Mouse (Mus musculus): ENCODE data around the gene Gm20388. TPM values are rescaled to one million over a fixed set of nuclear protein-coding genes. Genes with fewer than 3 reads are reported as not detected.

The Gm20388 gene
- polyA plus RNA-seq, 1 experiment from 2014 or later, result not detected

GRCm38 (mm10) chr8:122700628-122701027 lies 2790.0 kb downstream of the Gm20388 start:
- Histone ChIP-seq H3K36me3 (ENCODE audit: control insufficient read depth, insufficient read depth, low read length) (no peaks in the 10 kb centered on the region), H3K4me2 (replicated peaks; ENCODE audit: low read depth, low read length) (no peak overlapping the region), H3K4me1 (ENCODE audit: control insufficient read depth, insufficient read depth, low read length) (no peaks in the 10 kb centered on the region; the same call in 1 of the 2 replicates), H3K4me3 (ENCODE audit: low read length) (no peak overlapping the region), H3K9ac (ENCODE audit: low read depth, low read length) (no peak overlapping the region), H3K9me3 (ENCODE audit: control insufficient read depth, low read length) (no peaks in the 10 kb centered on the region), H3K27ac (ENCODE audit: low read depth, low read length) (no peak overlapping the region), H3K27me3 (ENCODE audit: control insufficient read depth, insufficient read depth, low read length) (no peaks in the 10 kb centered on the region)
- no peak for ATAC-seq (ENCODE audit: low FRiP score, low TSS enrichment)
- 78% methylated on average over 13 of the region's 13 CpGs for WGBS

- H3K27me3 ChIP-seq (ENCODE audit: control insufficient read depth, insufficient read depth, low read length), result no peaks in the 10 kb centered on the region
- H3K27ac ChIP-seq (ENCODE audit: low read depth, low read length), result no peak overlapping the region
- ATAC-seq (ENCODE audit: low FRiP score, low TSS enrichment), result no peak
- no peak overlapping the region for H3K4me2 ChIP-seq (replicated peaks; ENCODE audit: low read depth, low read length)
- H3K9ac ChIP-seq (ENCODE audit: low read depth, low read length), result no peak overlapping the region
- H3K36me3 ChIP-seq (ENCODE audit: control insufficient read depth, insufficient read depth, low read length), result no peaks in the 10 kb centered on the region
- H3K4me1 ChIP-seq (ENCODE audit: control insufficient read depth, insufficient read depth, low read length), result no peaks in the 10 kb centered on the region; the same call in 1 of the 2 replicates
- 82% methylated on average over 12 of the region's 12 CpGs for whole genome bisulfite sequencing
- H3K4me3 ChIP-seq (ENCODE audit: low read length), result no peak overlapping the region
- no peaks in the 10 kb centered on the region for H3K9me3 ChIP-seq (ENCODE audit: control insufficient read depth, low read length)
These were observed 2791.0 kb downstream of the Gm20388 start for GRCm38 (mm10) chr8:122701441-122702185.

GRCm38 (mm10) chr8:122702301-122702941 lies 2791.8 kb downstream of the Gm20388 start:
- Histone ChIP-seq H3K27me3 (ENCODE audit: control insufficient read depth, insufficient read depth, low read length) (no peaks in the 10 kb centered on the region), H3K36me3 (ENCODE audit: control insufficient read depth, insufficient read depth, low read length) (no peaks in the 10 kb centered on the region), H3K4me3 (ENCODE audit: low read length) (no peak overlapping the region), H3K9me3 (ENCODE audit: control insufficient read depth, low read length) (no peaks in the 10 kb centered on the region), H3K9ac (ENCODE audit: low read depth, low read length) (no peak overlapping the region), H3K27ac (ENCODE audit: low read depth, low read length) (no peak overlapping the region), H3K4me2 (replicated peaks; ENCODE audit: low read depth, low read length) (no peak overlapping the region), H3K4me1 (ENCODE audit: control insufficient read depth, insufficient read depth, low read length) (no peaks in the 10 kb centered on the region; the same call in 1 of the 2 replicates)
- no peak for ATAC-seq (ENCODE audit: low FRiP score, low TSS enrichment)
- WGBS, result 43% methylated on average over 10 of the region's 10 CpGs

DNA sequence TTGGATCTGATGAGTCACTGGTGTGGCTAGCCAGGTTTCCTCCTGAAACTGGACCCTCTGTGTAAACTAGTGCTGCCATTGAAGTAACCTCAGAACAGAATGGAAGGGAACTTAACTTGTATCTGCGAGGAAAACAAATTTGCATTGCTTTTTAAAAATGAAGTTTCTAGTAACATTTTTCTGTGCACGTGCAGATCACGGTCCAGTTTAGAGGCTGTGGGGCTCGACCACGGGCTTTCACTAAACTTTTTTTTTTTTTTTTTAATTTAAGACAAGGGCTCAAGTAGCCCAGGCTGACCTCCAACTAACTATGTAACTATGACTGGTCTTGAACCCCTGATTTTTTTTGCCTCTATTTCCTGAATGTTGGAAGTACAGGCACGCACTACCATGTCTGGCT lies 2792.3 kb downstream of the Gm20388 start:
- Histone ChIP-seq H3K27me3 (ENCODE audit: control insufficient read depth, insufficient read depth, low read length) (no peaks in the 10 kb centered on the region), H3K4me2 (replicated peaks; ENCODE audit: low read depth, low read length) (no peak overlapping the region), H3K9ac (ENCODE audit: low read depth, low read length) (no peak overlapping the region), H3K4me1 (ENCODE audit: control insufficient read depth, insufficient read depth, low read length) (no peaks in the 10 kb centered on the region; the same call in 1 of the 2 replicates), H3K9me3 (ENCODE audit: control insufficient read depth, low read length) (no peaks in the 10 kb centered on the region), H3K36me3 (ENCODE audit: control insufficient read depth, insufficient read depth, low read length) (no peaks in the 10 kb centered on the region), H3K27ac (ENCODE audit: low read depth, low read length) (no peak overlapping the region), H3K4me3 (ENCODE audit: low read length) (no peak overlapping the region)
- WGBS, result 87% methylated on average over 6 of the region's 6 CpGs
- no peak for ATAC-seq (ENCODE audit: low FRiP score, low TSS enrichment)

GRCm38 (mm10) chr8:122704612-122705011 lies 2794.0 kb downstream of the Gm20388 start:
- WGBS, result 89% methylated on average over 3 of the region's 3 CpGs

GRCm38 (mm10) chr8:122705901-122706561 lies 2795.4 kb downstream of the Gm20388 start:
- Histone ChIP-seq H3K9me3 (ENCODE audit: control insufficient read depth, low read length) (no peaks in the 10 kb centered on the region), H3K4me3 (ENCODE audit: low read length) (no peak overlapping the region), H3K9ac (ENCODE audit: low read depth, low read length) (no peak overlapping the region), H3K36me3 (ENCODE audit: control insufficient read depth, insufficient read depth, low read length) (no peaks in the 10 kb centered on the region), H3K4me1 (ENCODE audit: control insufficient read depth, insufficient read depth, low read length) (no peaks in the 10 kb centered on the region; the same call in 1 of the 2 replicates), H3K4me2 (replicated peaks; ENCODE audit: low read depth, low read length) (no peak overlapping the region), H3K27ac (ENCODE audit: low read depth, low read length) (no peak overlapping the region), H3K27me3 (ENCODE audit: control insufficient read depth, insufficient read depth, low read length) (no peaks in the 10 kb centered on the region)
- ATAC-seq (ENCODE audit: low FRiP score, low TSS enrichment), result no peak
- 46% methylated on average over 12 of the region's 12 CpGs for WGBS

More at GRCm38 (mm10) chr8:122704612-122705011, 2794.0 kb downstream of the Gm20388 start:
- Histone ChIP-seq H3K27ac (ENCODE audit: low read depth, low read length) (no peak overlapping the region), H3K9ac (ENCODE audit: low read depth, low read length) (no peak overlapping the region), H3K4me2 (replicated peaks; ENCODE audit: low read depth, low read length) (no peak overlapping the region), H3K4me1 (ENCODE audit: control insufficient read depth, insufficient read depth, low read length) (no peaks in the 10 kb centered on the region; the same call in 1 of the 2 replicates), H3K9me3 (ENCODE audit: control insufficient read depth, low read length) (no peaks in the 10 kb centered on the region), H3K4me3 (ENCODE audit: low read length) (no peak overlapping the region), H3K27me3 (ENCODE audit: control insufficient read depth, insufficient read depth, low read length) (no peaks in the 10 kb centered on the region), H3K36me3 (ENCODE audit: control insufficient read depth, insufficient read depth, low read length) (no peaks in the 10 kb centered on the region)
- ATAC-seq (ENCODE audit: low FRiP score, low TSS enrichment), result no peak

DNA sequence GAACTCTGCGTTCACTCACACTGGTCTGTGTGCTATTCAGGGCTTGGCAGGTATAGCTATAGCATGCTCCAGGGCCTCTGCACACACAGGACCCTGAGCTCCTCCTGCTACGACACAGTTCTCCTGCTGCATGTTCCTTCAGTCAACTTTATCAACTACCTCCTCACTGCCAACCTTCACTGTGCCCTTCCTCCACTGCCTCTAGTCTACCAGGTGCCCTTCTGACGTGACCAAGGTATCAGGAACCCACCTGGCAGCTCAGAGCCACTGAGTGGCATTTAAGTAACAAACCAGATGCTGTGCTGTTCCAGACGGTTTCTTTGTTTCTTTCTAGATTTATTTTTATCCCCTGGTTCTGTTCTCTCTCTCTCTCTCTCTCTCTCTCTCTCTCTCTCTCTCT lies 2796.5 kb downstream of the Gm20388 start:
- no peak for ATAC-seq (ENCODE audit: low FRiP score, low TSS enrichment)

DNA sequence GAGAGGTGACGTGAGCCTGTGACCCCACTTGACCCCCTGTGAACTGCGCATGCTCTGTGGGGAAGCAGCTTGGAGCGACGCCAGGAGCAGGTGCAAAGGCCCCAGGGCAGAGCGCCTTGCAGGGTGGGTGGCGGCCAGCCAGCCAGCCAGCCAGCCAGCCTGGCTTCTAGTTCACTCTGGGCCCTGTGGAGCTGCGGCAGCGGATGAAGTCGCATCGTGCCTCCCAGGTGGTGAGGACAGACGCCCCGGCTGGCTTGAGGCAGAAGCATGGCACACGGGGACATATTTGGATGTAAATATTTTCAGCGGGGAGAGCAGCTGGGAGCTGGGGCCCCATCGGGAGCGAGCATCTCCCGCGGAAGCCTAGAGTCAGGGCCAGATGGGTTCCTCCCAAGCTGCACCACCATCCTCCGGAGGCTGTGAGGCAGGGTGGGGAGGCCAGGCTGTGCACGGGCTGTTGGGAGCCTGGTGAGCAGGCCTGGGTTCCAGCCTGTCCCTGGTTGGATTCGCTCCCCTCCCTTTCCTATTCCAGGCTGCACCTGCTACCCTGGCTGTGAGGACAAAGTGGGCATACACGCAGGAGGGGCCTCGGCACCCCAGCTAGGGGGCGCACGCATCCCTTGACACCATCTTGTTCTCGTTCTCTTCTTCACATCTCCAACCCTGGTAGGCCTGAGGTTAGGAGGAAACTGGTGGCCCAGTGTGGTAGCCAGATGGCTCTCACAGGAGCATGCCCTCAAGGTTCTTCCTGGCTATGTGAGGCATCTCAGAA lies 2798.9 kb downstream of the Gm20388 start:
- Histone ChIP-seq H3K9ac (ENCODE audit: low read depth, low read length) (no peak overlapping the region), H3K36me3 (ENCODE audit: control insufficient read depth, insufficient read depth, low read length) (no peaks in the 10 kb centered on the region), H3K4me2 (replicated peaks; ENCODE audit: low read depth, low read length) (no peak overlapping the region), H3K4me3 (ENCODE audit: low read length) (no peak overlapping the region), H3K27ac (ENCODE audit: low read depth, low read length) (no peak overlapping the region), H3K27me3 (ENCODE audit: control insufficient read depth, insufficient read depth, low read length) (no peaks in the 10 kb centered on the region), H3K4me1 (ENCODE audit: control insufficient read depth, insufficient read depth, low read length) (no peaks in the 10 kb centered on the region; the same call in 1 of the 2 replicates), H3K9me3 (ENCODE audit: control insufficient read depth, low read length) (no peaks in the 10 kb centered on the region)
- no peak for ATAC-seq (ENCODE audit: low FRiP score, low TSS enrichment)
- 54% methylated on average over 26 of the region's 26 CpGs for WGBS

More for the DNA sequence above, 2796.5 kb downstream of the Gm20388 start:
- Histone ChIP-seq H3K4me3 (ENCODE audit: low read length) (no peak overlapping the region), H3K36me3 (ENCODE audit: control insufficient read depth, insufficient read depth, low read length) (no peaks in the 10 kb centered on the region), H3K9me3 (ENCODE audit: control insufficient read depth, low read length) (no peaks in the 10 kb centered on the region), H3K27ac (ENCODE audit: low read depth, low read length) (no peak overlapping the region), H3K9ac (ENCODE audit: low read depth, low read length) (no peak overlapping the region), H3K4me1 (ENCODE audit: control insufficient read depth, insufficient read depth, low read length) (no peaks in the 10 kb centered on the region; the same call in 1 of the 2 replicates), H3K27me3 (ENCODE audit: control insufficient read depth, insufficient read depth, low read length) (no peaks in the 10 kb centered on the region), H3K4me2 (replicated peaks; ENCODE audit: low read depth, low read length) (no peak overlapping the region)
- WGBS, result 67% methylated on average over 4 of the region's 4 CpGs
